Mouse (Mus musculus): ENCODE measurements around the gene H2-DMb1. TPM values are rescaled to one million over a fixed set of nuclear protein-coding genes. Genes with fewer than 3 reads are reported as not detected.

The H2-DMb1 gene
- total RNA-seq, 2 experiments from 2014 or later: 0.69 to 0.91 TPM

DNA sequence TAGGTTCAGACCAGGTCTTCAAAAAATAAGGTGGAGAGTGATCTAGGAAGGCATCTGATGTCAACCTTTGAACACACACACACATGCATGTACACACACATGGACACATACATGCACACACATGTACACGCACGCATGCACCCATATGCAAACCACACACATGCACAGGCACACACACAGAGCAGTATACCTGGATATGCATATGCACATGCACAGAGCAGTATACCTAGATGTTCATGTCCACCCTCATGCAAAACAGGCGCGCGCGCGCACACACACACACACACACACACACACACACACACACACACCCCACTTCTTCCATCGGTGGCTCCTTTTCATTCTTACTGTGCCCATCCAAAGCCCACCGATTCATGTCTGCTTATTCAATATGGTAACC, 55.0 kb downstream of the H2-DMb1 start:
- no peak for DNase-seq (ENCODE audit: low spot score in 2 of 2)

DNA sequence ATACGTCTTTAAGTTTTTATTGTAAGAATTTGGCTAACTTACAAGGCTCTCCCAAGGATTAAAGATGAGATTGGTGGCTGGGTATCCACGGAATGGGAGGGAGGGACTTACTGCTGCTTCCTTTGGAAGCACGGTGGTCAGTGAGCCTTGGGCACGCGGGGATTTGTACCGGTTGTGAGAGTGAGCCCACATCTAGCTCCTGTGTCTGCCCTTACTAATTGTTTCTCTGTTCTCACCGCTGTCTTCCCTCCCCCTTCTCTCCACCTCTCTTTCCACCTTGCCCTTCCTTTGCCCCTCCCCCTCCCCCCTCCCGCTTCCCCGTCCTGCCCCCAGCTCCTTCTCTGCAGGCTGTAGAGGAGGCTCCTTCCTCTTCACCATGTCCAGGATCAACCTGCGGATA, 55.5 kb downstream of the H2-DMb1 start:
- DNase-seq (ENCODE audit: low spot score in 2 of 2): no peak

DNA sequence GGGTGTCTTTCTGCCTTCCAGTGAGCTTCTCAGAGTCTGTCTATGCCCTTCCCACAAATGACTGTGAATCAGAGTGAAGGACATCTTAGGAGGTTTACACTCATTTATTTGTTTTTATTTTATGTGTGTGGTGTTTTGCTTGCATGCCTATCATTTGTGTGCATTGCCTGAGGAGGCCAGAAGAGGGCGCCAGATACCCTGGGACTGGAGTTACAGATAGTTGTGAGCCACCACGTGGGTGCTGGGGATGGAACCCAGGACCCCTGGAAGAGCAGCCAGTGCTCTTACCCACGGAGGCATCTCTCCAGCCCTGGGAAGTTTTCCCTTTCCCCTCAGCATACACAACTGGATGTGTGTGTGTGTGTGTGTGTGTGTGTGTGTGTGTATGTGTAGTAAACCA, 56.8 kb downstream of the H2-DMb1 start:
- DNase-seq (ENCODE audit: low spot score in 2 of 2): no peak

Other genes starting within 250 kb of the H2-DMb1 start
- gene Platr17, start 247.9 kb upstream of the H2-DMb1 start, total RNA-seq (2021): 1 to 10 TPM in 1 of 2 experiments, under 1 TPM in 1; 0.87 to 1.1 TPM
- 10 to 100 TPM; 23.9 to 29.6 TPM for gene Daxx, start 243.7 kb upstream of the H2-DMb1 start, total RNA-seq (2021)
- 10 to 100 TPM; 36.3 to 40.7 TPM for gene Tapbp, start 237.2 kb upstream of the H2-DMb1 start, total RNA-seq (2021)
- 10 to 100 TPM; 29.4 to 30.5 TPM for gene Zbtb22, start 237.2 kb upstream of the H2-DMb1 start, total RNA-seq (2021)
- 10 to 100 TPM; 60.2 to 80.6 TPM for gene Rgl2, start 223.5 kb upstream of the H2-DMb1 start, total RNA-seq (2021)
- gene Pfdn6, start 212.7 kb upstream of the H2-DMb1 start, total RNA-seq (2021): 100 to 1,000 TPM in 1 of 2 experiments, 10 to 100 TPM in 1; 83.1 to 106 TPM
- gene Wdr46, start 212.4 kb upstream of the H2-DMb1 start, total RNA-seq (2021): 10 to 100 TPM; 21.8 to 24.8 TPM
- 1 to 10 TPM; 6.2 to 6.7 TPM for gene B3galt4, start 201.6 kb upstream of the H2-DMb1 start, total RNA-seq (2021)
- gene Vps52, start 197.3 kb upstream of the H2-DMb1 start, total RNA-seq (2021): 10 to 100 TPM; 80.4 to 81.7 TPM
- 100 to 1,000 TPM; 453 to 457 TPM for gene Rps18, start 197.1 kb upstream of the H2-DMb1 start, total RNA-seq (2021)
- gene H2-K1, start 152.7 kb upstream of the H2-DMb1 start, total RNA-seq (2021): 10 to 100 TPM; 11.1 to 14.3 TPM
- gene Ring1, start 128.4 kb upstream of the H2-DMb1 start, total RNA-seq (2021): 10 to 100 TPM; 27.8 to 34.2 TPM
- 10 to 100 TPM; 48.6 to 51.6 TPM for gene H2-Ke6, start 125.0 kb upstream of the H2-DMb1 start, total RNA-seq (2021)
- gene Slc39a7, start 121.4 kb upstream of the H2-DMb1 start, total RNA-seq (2021): 100 to 1,000 TPM in 1 of 2 experiments, 10 to 100 TPM in 1; 82.8 to 108 TPM
- 10 to 100 TPM; 70.1 to 70.2 TPM for gene Rxrb, start 121.3 kb upstream of the H2-DMb1 start, total RNA-seq (2021)
- gene Col11a2, start 113.6 kb upstream of the H2-DMb1 start, total RNA-seq (2021): 10 to 100 TPM; 14.5 to 22.0 TPM
- gene H2-Oa, start 60.7 kb upstream of the H2-DMb1 start, total RNA-seq (2021): under 1 TPM in 1 of 2 experiments, not detected in 1; 0.34 TPM
- 10 to 100 TPM; 34.4 to 38.6 TPM for gene H2-DMa, start 33.5 kb upstream of the H2-DMb1 start, total RNA-seq (2021)
- 100 to 1,000 TPM; 252 to 263 TPM for gene Brd2, start 30.4 kb upstream of the H2-DMb1 start, total RNA-seq (2021)
- gene H2-DMb2, start 9.8 kb upstream of the H2-DMb1 start, total RNA-seq (2021): not detected
- 1 to 10 TPM; 5.1 to 5.2 TPM for gene Tap1, start 34.5 kb downstream of the H2-DMb1 start, total RNA-seq (2021)
- gene Psmb9, start 34.7 kb downstream of the H2-DMb1 start, total RNA-seq (2021): 1 to 10 TPM; 1.4 to 1.9 TPM
- 1 to 10 TPM; 2.3 to 4.4 TPM for gene Psmb8, start 44.6 kb downstream of the H2-DMb1 start, total RNA-seq (2021)
- 1 to 10 TPM; 4.8 to 6.3 TPM for gene Tap2, start 50.5 kb downstream of the H2-DMb1 start, total RNA-seq (2021)
- under 1 TPM; 0.18 to 0.33 TPM for gene H2-Ob, start 85.8 kb downstream of the H2-DMb1 start, total RNA-seq (2021)
- gene H2-Ab1, start 104.6 kb downstream of the H2-DMb1 start, total RNA-seq (2021): 1 to 10 TPM; 1.6 to 1.8 TPM
- under 1 TPM; 0.64 to 0.69 TPM for gene H2-Aa, start 134.8 kb downstream of the H2-DMb1 start, total RNA-seq (2021)
- gene H2-Eb1, start 152.8 kb downstream of the H2-DMb1 start, total RNA-seq (2021): 1 to 10 TPM; 1.3 to 2.3 TPM
- not detected for gene H2-Eb2, start 172.6 kb downstream of the H2-DMb1 start, total RNA-seq (2021)
- gene Btnl2, start 201.8 kb downstream of the H2-DMb1 start, total RNA-seq (2021): 1 to 10 TPM in 1 of 2 experiments, under 1 TPM in 1; 0.58 to 1.3 TPM
- not detected for gene Btnl1, start 224.1 kb downstream of the H2-DMb1 start, total RNA-seq (2021)
- 1 to 10 TPM; 7.1 to 8.6 TPM for gene BC051142, start 245.7 kb downstream of the H2-DMb1 start, total RNA-seq (2021)